Mouse (Mus musculus) MEL (cell line): ENCODE measurements at regions not wholly inside any gene's neighbourhood (a gene's known extent, or its start where the extent isn't known, plus 50 kb on each side); places are given as distances from the start of the nearest gene placed in this dataset.

Experiments
- DNase-seq: peaks from one replicate; pipeline ENCODE4 v3.0.0; 2011; ENCODE audit warnings: low read depth, low spot score
- H3K27ac ChIP-seq: 2 replicates; pipeline ENCODE4 v1.5.1; 2012; ENCODE audit warnings: low read depth, mild to moderate bottlenecking, control low read depth, low read length, moderate library complexity; ENCODE audit not compliant: control insufficient read depth
- H3K27me3 ChIP-seq, 2 experiments: fragments of 150-350 bp in 1 of 2; sonication (generic) in 1 of 2; 2 replicates each; pipeline ENCODE4 v1.6.1; 2012; ENCODE audit warnings: low read length in 2 of 2, mild to moderate bottlenecking in 2 of 2, improper control_type of control experiment in 1 of 2, moderate library complexity in 1 of 2; ENCODE audit not compliant: insufficient read depth in 2 of 2, control insufficient read depth in 1 of 2
- H3K36me3 ChIP-seq, 2 experiments: 2 replicates each; pipeline ENCODE4 v1.6.1; 2012 to 2014; ENCODE audit warnings: low read length in 2 of 2, improper control_type of control experiment in 1 of 2, inconsistent platforms in 1 of 2, mild to moderate bottlenecking in 1 of 2; ENCODE audit not compliant: insufficient read depth in 2 of 2, control insufficient read depth in 1 of 2
- H3K4me1 ChIP-seq, 2 experiments: fragments of 150-350 bp in 1 of 2; sonication (generic) in 1 of 2; 2 replicates each; pipeline ENCODE4 v1.6.1; 2012; ENCODE audit warnings: low read length in 2 of 2, improper control_type of control experiment in 1 of 2, mild to moderate bottlenecking in 1 of 2; ENCODE audit not compliant: insufficient read depth in 2 of 2, control insufficient read depth in 1 of 2
- H3K4me3 ChIP-seq, 2 experiments: fragments of 150-350 bp in 1 of 2; sonication (generic) in 1 of 2; 2 replicates each; pipeline ENCODE4 v1.5.1; 2012; ENCODE audit warnings: low read depth in 2 of 2, low read length in 2 of 2, mild to moderate bottlenecking in 2 of 2, moderate library complexity in 2 of 2, control low read depth in 1 of 2, improper control_type of control experiment in 1 of 2; ENCODE audit not compliant: control insufficient read depth in 1 of 2, insufficient read depth in 1 of 2
- H3K79me2 ChIP-seq: 2 replicates; pipeline ENCODE4 v1.6.1; 2012; ENCODE audit warnings: mild to moderate bottlenecking, low read length, moderate library complexity; ENCODE audit not compliant: control insufficient read depth, poor library complexity, insufficient read depth
- H3K9ac ChIP-seq: 2 replicates; pipeline ENCODE4 v1.6.1; 2012; ENCODE audit warnings: low read depth, mild to moderate bottlenecking, control low read depth, low read length, moderate library complexity; ENCODE audit not compliant: control insufficient read depth, poor library complexity, severe bottlenecking
- H3K9me3 ChIP-seq: fragments of 150-350 bp; sonication (generic); replicated peaks from 2 replicates; pipeline ENCODE4 v1.6.1; 2012; ENCODE audit warnings: mild to moderate bottlenecking, low read length, improper control_type of control experiment, moderate library complexity; ENCODE audit not compliant: insufficient read depth
- BHLHE40 ChIP-seq: IDR thresholded peaks from 2 replicates; pipeline ENCODE4 v1.6.1; 2012; ENCODE audit warnings: low read depth, mild to moderate bottlenecking, inconsistent platforms, low read length, improper control_type of control experiment, borderline replicate concordance
- CHD1 ChIP-seq: IDR thresholded peaks from 2 replicates; pipeline ENCODE4 v1.6.1; 2012; ENCODE audit warnings: low read depth, mild to moderate bottlenecking, inconsistent platforms, low read length, improper control_type of control experiment
- CHD2 ChIP-seq: IDR thresholded peaks from 2 replicates; pipeline ENCODE4 v1.6.1; 2011; ENCODE audit warnings: low read length, improper control_type of control experiment
- ELF1 ChIP-seq: IDR thresholded peaks from 2 replicates; pipeline ENCODE4 v1.6.1; 2014; ENCODE audit warnings: low read depth, mild to moderate bottlenecking, inconsistent platforms, low read length, improper control_type of control experiment, moderate library complexity
- GABPA ChIP-seq: IDR thresholded peaks from 2 replicates; pipeline ENCODE4 v1.6.1; 2012; ENCODE audit warnings: low read depth, mild to moderate bottlenecking, inconsistent platforms, low read length, improper control_type of control experiment, moderate library complexity
- HCFC1 ChIP-seq: IDR thresholded peaks from 2 replicates; pipeline ENCODE4 v1.6.1; 2012; ENCODE audit warnings: low read depth, mild to moderate bottlenecking, inconsistent platforms, low read length, improper control_type of control experiment, moderate library complexity
- MAFK ChIP-seq: IDR thresholded peaks from 2 replicates; pipeline ENCODE4 v1.6.1; 2011; ENCODE audit warnings: low read depth, mild to moderate bottlenecking, low read length, improper control_type of control experiment, borderline replicate concordance
- MAX ChIP-seq: IDR thresholded peaks from 2 replicates; pipeline ENCODE4 v1.6.1; 2011; ENCODE audit warnings: low read length, improper control_type of control experiment
- MAZ ChIP-seq: IDR thresholded peaks from 2 replicates; pipeline ENCODE4 v1.6.1; 2012; ENCODE audit warnings: low read depth, mild to moderate bottlenecking, inconsistent platforms, low read length, improper control_type of control experiment
- MXI1 ChIP-seq: IDR thresholded peaks from 2 replicates; pipeline ENCODE4 v1.6.1; 2011; ENCODE audit warnings: mild to moderate bottlenecking, low read depth, low read length, improper control_type of control experiment
- MYB ChIP-seq: IDR thresholded peaks from 2 replicates; pipeline ENCODE4 v1.6.1; 2011; ENCODE audit warnings: mild to moderate bottlenecking, low read depth, low read length, improper control_type of control experiment
- NELFE ChIP-seq: IDR thresholded peaks from 2 replicates; pipeline ENCODE4 v1.6.1; 2011; ENCODE audit warnings: low read depth, low read length, improper control_type of control experiment
- POLR2A ChIP-seq, 2 experiments: IDR thresholded peaks; 2 replicates each; pipeline ENCODE4 v1.6.1; 2011 to 2012; ENCODE audit warnings: low read length in 2 of 2, mild to moderate bottlenecking in 2 of 2, control low read depth in 1 of 2, improper control_type of control experiment in 1 of 2, low read depth in 1 of 2, moderate library complexity in 1 of 2; ENCODE audit not compliant: control insufficient read depth in 1 of 2, insufficient read depth in 1 of 2, poor library complexity in 1 of 2
- POLR2AphosphoS2 ChIP-seq: IDR thresholded peaks from 2 replicates; pipeline ENCODE4 v1.6.1; 2011; ENCODE audit warnings: low read length, improper control_type of control experiment
- RAD21 ChIP-seq: IDR thresholded peaks from 2 replicates; pipeline ENCODE4 v1.6.1; 2011; ENCODE audit warnings: mild to moderate bottlenecking, low read depth, low read length, improper control_type of control experiment
- SIN3A ChIP-seq: IDR thresholded peaks from 2 replicates; pipeline ENCODE4 v1.6.1; 2012; ENCODE audit warnings: low read length, improper control_type of control experiment, inconsistent platforms
- TBP ChIP-seq: IDR thresholded peaks from 2 replicates; pipeline ENCODE4 v1.8.0; 2011; ENCODE audit warnings: low read depth, low read length, improper control_type of control experiment
- TCF12 ChIP-seq: IDR thresholded peaks from 2 replicates; pipeline ENCODE4 v1.6.1; 2014; ENCODE audit warnings: low read depth, mild to moderate bottlenecking, inconsistent platforms, low read length, improper control_type of control experiment, moderate library complexity
- ZC3H11A ChIP-seq: IDR thresholded peaks from 2 replicates; pipeline ENCODE4 v1.6.1; 2012; ENCODE audit warnings: low read depth, mild to moderate bottlenecking, inconsistent platforms, low read length, improper control_type of control experiment
- ZKSCAN1 ChIP-seq: IDR thresholded peaks from 2 replicates; pipeline ENCODE4 v1.6.1; 2012; ENCODE audit warnings: low read depth, mild to moderate bottlenecking, inconsistent platforms, low read length, improper control_type of control experiment, moderate library complexity
- ZNF384 ChIP-seq: IDR thresholded peaks from 2 replicates; pipeline ENCODE4 v1.6.1; 2012; ENCODE audit warnings: low read depth, mild to moderate bottlenecking, inconsistent platforms, low read length, improper control_type of control experiment

DNA sequence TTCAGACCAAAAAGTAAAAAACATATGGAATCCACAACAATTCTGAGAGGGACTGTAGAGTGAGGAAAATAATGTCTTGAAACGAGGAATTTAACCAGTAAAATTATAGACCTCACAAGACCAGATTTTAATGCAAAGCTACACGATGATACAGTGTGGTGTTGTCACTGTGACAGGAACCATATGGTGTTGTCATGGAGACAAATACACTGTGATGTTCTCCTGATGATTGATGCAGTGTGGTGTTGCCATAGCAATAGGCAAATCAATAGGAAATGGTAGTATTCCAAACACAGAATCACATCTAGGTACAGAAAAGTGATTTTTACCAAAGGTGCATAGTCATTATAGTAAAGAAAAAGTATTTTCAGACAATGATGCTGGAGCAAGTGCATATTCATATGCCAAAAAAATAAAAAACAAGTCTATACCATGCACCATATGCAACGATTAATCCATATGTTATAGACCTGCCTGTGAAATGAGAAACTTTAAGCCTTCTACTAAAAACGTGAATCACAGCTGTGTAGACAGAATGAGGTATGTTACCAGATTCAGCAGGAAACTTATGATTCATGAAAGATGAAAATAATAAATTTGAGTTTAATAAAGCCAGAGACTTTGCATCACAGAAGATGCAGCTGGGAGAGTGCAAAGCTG is 149.6 kb downstream of the Thbs2 start:
- Histone ChIP-seq H3K79me2 (no peaks in the 10 kb centered on the region), H3K27ac (no peak overlapping the region), H3K9me3 (no peaks in the 10 kb centered on the region), H3K36me3 (no peaks in the 10 kb centered on the region), H3K9ac (no peak overlapping the region), H3K4me3 (no peak overlapping the region), H3K27me3 (no peaks in the 10 kb centered on the region), H3K4me1 (no peaks in the 10 kb centered on the region)
- no peak for TF ChIP-seq CHD2
- no peak for TF ChIP-seq HCFC1
- TF ChIP-seq POLR2A (IDR thresholded peaks at IDR 0.05; ENCODE audit: control insufficient read depth in 1 of 2, insufficient read depth in 1 of 2, low read depth in 1 of 2, low read length in 2 of 2, poor library complexity in 1 of 2), result no peak
- TF ChIP-seq ZNF384, result no peak
- no peak for TF ChIP-seq MAX
- no peak for TF ChIP-seq BHLHE40
- TF ChIP-seq ZKSCAN1, result no peak
- no peak for TF ChIP-seq MAFK
- TF ChIP-seq SIN3A, result no peak
- no peak for TF ChIP-seq TCF12
- TF ChIP-seq ZC3H11A, result no peak
- TF ChIP-seq CHD1, result no peak
- TF ChIP-seq POLR2AphosphoS2, result no peak
- TF ChIP-seq MAZ, result no peak
- TF ChIP-seq ELF1, result no peak
- no peak for TF ChIP-seq MXI1
- DNase-seq, result no peak

DNA sequence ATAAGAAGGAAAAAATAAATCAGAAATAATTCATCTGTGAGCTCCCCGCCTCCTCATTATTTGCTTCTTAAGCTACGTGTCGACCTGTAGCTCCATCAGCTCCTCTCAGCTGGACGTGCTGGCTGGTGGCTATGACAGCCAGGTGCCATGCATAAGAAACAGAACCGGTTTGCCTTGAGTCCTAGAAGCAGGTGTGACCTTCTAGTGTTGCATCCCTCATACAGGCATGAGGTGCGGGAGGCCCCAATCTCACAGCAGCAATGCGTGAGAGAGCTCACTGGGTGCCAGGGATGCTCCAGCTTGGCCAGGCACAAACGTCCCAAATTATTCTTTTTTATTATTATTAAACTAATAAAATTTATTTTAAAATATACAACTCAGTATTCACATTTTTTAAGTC is 153.0 kb downstream of the Thbs2 start:
- Histone ChIP-seq H3K4me3 (no peak overlapping the region), H3K27me3 (no peaks in the 10 kb centered on the region), H3K4me1 (no peaks in the 10 kb centered on the region), H3K36me3 (no peaks in the 10 kb centered on the region), H3K79me2 (no peaks in the 10 kb centered on the region), H3K9ac (no peak overlapping the region), H3K9me3 (no peaks in the 10 kb centered on the region), H3K27ac (no peak overlapping the region)
- no peak for TF ChIP-seq GABPA
- TF ChIP-seq MAZ, result no peak
- no peak for TF ChIP-seq TBP
- TF ChIP-seq HCFC1, result no peak
- no peak for TF ChIP-seq MYB
- TF ChIP-seq RAD21, result no peak
- TF ChIP-seq ZC3H11A, result no peak
- TF ChIP-seq NELFE, result no peak
- DNase-seq, result no peak
